Mouse (Mus musculus): ENCODE measurements around the gene Zfp324. TPM values are rescaled to one million over a fixed set of nuclear protein-coding genes. Genes with fewer than 3 reads are reported as not detected.

Zfp324 gene
- polyA plus RNA-seq (2014; fragmentation: Illumina TruSeq; extraction: RNeasy Lipid Tissue Mini Kit (QIAGEN cat#74804); ENCODE audit: low read depth, low replicate concordance) = 0.43 TPM

GRCm38 (mm10) chr7:12965678-12966091 lies at the start of gene Zfp324:
TSS of gene Zfp324 (plus strand) at chr7:12965838.

GRCm38 (mm10) chr7:12921705-12922465 lies 43.8 kb upstream of the Zfp324 start, which contains the start of gene Rps5:
TSS of gene Rps5 (plus strand) at chr7:12922290.

GRCm38 (mm10) chr7:12927191-12927680 lies 38.4 kb upstream of the Zfp324 start, which contains the start of gene Rnf225:
TSS of gene Rnf225 (plus strand) at chr7:12927416.

GRCm38 (mm10) chr7:12977682-12978389 lies 12.2 kb downstream of the Zfp324 start, which contains the start of gene Zfp446:
TSS of gene Zfp446 (plus strand) at chr7:12977848.

GRCm38 (mm10) chr7:12998053-12998452 lies 32.4 kb downstream of the Zfp324 start, which contains the start of gene Slc27a5:
TSS of gene Slc27a5 (minus strand) at chr7:12998192.

GRCm38 (mm10) chr7:12998851-12999250 lies 33.2 kb downstream of the Zfp324 start, which contains the start of gene Trim28:
TSS of gene Trim28 (plus strand) at chr7:12999114.

GRCm38 (mm10) chr7:13010005-13010908 lies 44.6 kb downstream of the Zfp324 start, which contains the start of gene Zbtb45:
TSS of gene Zbtb45 (minus strand) at chr7:13010034.

Other genes starting within 250 kb of the Zfp324 start
- gene Vmn2r56, start 230.8 kb upstream of the Zfp324 start, polyA plus RNA-seq (2014; fragmentation: Illumina TruSeq; extraction: RNeasy Lipid Tissue Mini Kit (QIAGEN cat#74804); ENCODE audit: low read depth, low replicate concordance) = not detected
- 12.1 TPM for gene Zscan18, start 162.2 kb upstream of the Zfp324 start, polyA plus RNA-seq (2014; fragmentation: Illumina TruSeq; extraction: RNeasy Lipid Tissue Mini Kit (QIAGEN cat#74804); ENCODE audit: low read depth, low replicate concordance)
- 34.9 TPM for gene Zfp329, start 147.0 kb upstream of the Zfp324 start, polyA plus RNA-seq (2014; fragmentation: Illumina TruSeq; extraction: RNeasy Lipid Tissue Mini Kit (QIAGEN cat#74804); ENCODE audit: low read depth, low replicate concordance)
- gene Zfp110, start 131.1 kb upstream of the Zfp324 start, polyA plus RNA-seq (2014; fragmentation: Illumina TruSeq; extraction: RNeasy Lipid Tissue Mini Kit (QIAGEN cat#74804); ENCODE audit: low read depth, low replicate concordance) = 179 TPM
- 16.0 TPM for gene Zfp128, start 84.7 kb upstream of the Zfp324 start, polyA plus RNA-seq (2014; fragmentation: Illumina TruSeq; extraction: RNeasy Lipid Tissue Mini Kit (QIAGEN cat#74804); ENCODE audit: low read depth, low replicate concordance)
- 13.5 TPM for gene Zscan22, start 68.0 kb upstream of the Zfp324 start, polyA plus RNA-seq (2014; fragmentation: Illumina TruSeq; extraction: RNeasy Lipid Tissue Mini Kit (QIAGEN cat#74804); ENCODE audit: low read depth, low replicate concordance)
- 10.1 TPM for gene Rps5, start 43.5 kb upstream of the Zfp324 start, polyA plus RNA-seq (2014; fragmentation: Illumina TruSeq; extraction: RNeasy Lipid Tissue Mini Kit (QIAGEN cat#74804); ENCODE audit: low read depth, low replicate concordance)
- gene Rnf225, start 38.4 kb upstream of the Zfp324 start, polyA plus RNA-seq (2014; fragmentation: Illumina TruSeq; extraction: RNeasy Lipid Tissue Mini Kit (QIAGEN cat#74804); ENCODE audit: low read depth, low replicate concordance) = 0.15 TPM
- gene Zfp446, start 12.0 kb downstream of the Zfp324 start, polyA plus RNA-seq (2014; fragmentation: Illumina TruSeq; extraction: RNeasy Lipid Tissue Mini Kit (QIAGEN cat#74804); ENCODE audit: low read depth, low replicate concordance) = 5.4 TPM
- not detected for gene Slc27a5, start 32.4 kb downstream of the Zfp324 start, polyA plus RNA-seq (2014; fragmentation: Illumina TruSeq; extraction: RNeasy Lipid Tissue Mini Kit (QIAGEN cat#74804); ENCODE audit: low read depth, low replicate concordance)
- gene Trim28, start 33.3 kb downstream of the Zfp324 start, polyA plus RNA-seq (2014; fragmentation: Illumina TruSeq; extraction: RNeasy Lipid Tissue Mini Kit (QIAGEN cat#74804); ENCODE audit: low read depth, low replicate concordance) = 84.5 TPM
- gene Zbtb45, start 44.2 kb downstream of the Zfp324 start, polyA plus RNA-seq (2014; fragmentation: Illumina TruSeq; extraction: RNeasy Lipid Tissue Mini Kit (QIAGEN cat#74804); ENCODE audit: low read depth, low replicate concordance) = 0.31 TPM
- 93.6 TPM for gene Chmp2a, start 69.0 kb downstream of the Zfp324 start, polyA plus RNA-seq (2014; fragmentation: Illumina TruSeq; extraction: RNeasy Lipid Tissue Mini Kit (QIAGEN cat#74804); ENCODE audit: low read depth, low replicate concordance)
- 123 TPM for gene Ube2m, start 72.4 kb downstream of the Zfp324 start, polyA plus RNA-seq (2014; fragmentation: Illumina TruSeq; extraction: RNeasy Lipid Tissue Mini Kit (QIAGEN cat#74804); ENCODE audit: low read depth, low replicate concordance)
- 2.5 TPM for gene Mzf1, start 88.9 kb downstream of the Zfp324 start, polyA plus RNA-seq (2014; fragmentation: Illumina TruSeq; extraction: RNeasy Lipid Tissue Mini Kit (QIAGEN cat#74804); ENCODE audit: low read depth, low replicate concordance)
- gene Vmn1r85, start 129.3 kb downstream of the Zfp324 start, polyA plus RNA-seq (2014; fragmentation: Illumina TruSeq; extraction: RNeasy Lipid Tissue Mini Kit (QIAGEN cat#74804); ENCODE audit: low read depth, low replicate concordance) = not detected
- gene Vmn1r86, start 154.1 kb downstream of the Zfp324 start, polyA plus RNA-seq (2014; fragmentation: Illumina TruSeq; extraction: RNeasy Lipid Tissue Mini Kit (QIAGEN cat#74804); ENCODE audit: low read depth, low replicate concordance) = not detected
- not detected for gene Vmn1r87, start 174.3 kb downstream of the Zfp324 start, polyA plus RNA-seq (2014; fragmentation: Illumina TruSeq; extraction: RNeasy Lipid Tissue Mini Kit (QIAGEN cat#74804); ENCODE audit: low read depth, low replicate concordance)
- gene Vmn1r88, start 193.7 kb downstream of the Zfp324 start, polyA plus RNA-seq (2014; fragmentation: Illumina TruSeq; extraction: RNeasy Lipid Tissue Mini Kit (QIAGEN cat#74804); ENCODE audit: low read depth, low replicate concordance) = 0.20 TPM
- not detected for gene Vmn1r89, start 247.2 kb downstream of the Zfp324 start, polyA plus RNA-seq (2014; fragmentation: Illumina TruSeq; extraction: RNeasy Lipid Tissue Mini Kit (QIAGEN cat#74804); ENCODE audit: low read depth, low replicate concordance)

Data from testis, adult 10 weeks (tissue).